Mouse (Mus musculus) brain, embryonic 14.5 days (tissue): Measurements from ENCODE around the gene Cd48.

Source experiments
- CTCF ChIP-seq: fragments of 200-500 bp; IDR thresholded peaks from 2 replicates; pipeline ENCODE4 v1.5.1; 2012; ENCODE audit warnings: inconsistent platforms, mild to moderate bottlenecking, moderate library complexity, borderline replicate concordance; ENCODE audit not compliant: insufficient read depth, insufficient read length; ENCODE audit errors: extremely low read depth
- POLR2A ChIP-seq: fragments of 200-500 bp; IDR thresholded peaks from 2 replicates; pipeline ENCODE4 v1.6.1; 2012; ENCODE audit warnings: mild to moderate bottlenecking, inconsistent platforms, borderline replicate concordance; ENCODE audit not compliant: poor library complexity, insufficient read depth, insufficient read length, severe bottlenecking; ENCODE audit errors: extremely low read depth

- TF ChIP-seq POLR2A, result no peak
- TF ChIP-seq CTCF, result no peak
Observed at GRCm38 (mm10) chr1:171693918-171694317, 12.1 kb downstream of the Cd48 start.
